ENCODE assay signal across 13 mouse cellular contexts in genomic region chr8:114883967-114884366, GRCm38 (mm10).
A peak's percentile ranks its signal among the peaks of the same experiment; 100 is the strongest.
DNase-seq lines count a peak whose midpoint lies in the region; ATAC-seq and TF ChIP-seq lines count a peak whose summit lies in the region.
"Had no signal": no experiment of that assay in that cellular context is flagged by ENCODE, and none has a peak within 500 bp of the region (broad histone marks: within the 10 kb centered on the region; RNA-seq: fewer than 3 reads in every experiment).

No protein-coding gene starts in this region.

- H3K27ac ChIP-seq in heart, embryonic 10.5 days: peak overlapping the region; percentile 59; the same call in 1 of the 2 replicates
- no peak overlapping the region for H3K27ac ChIP-seq in midbrain, postnatal 0 days (ENCODE audit: low read depth, low read length)
- no peak overlapping the region for H3K27ac ChIP-seq in midbrain, embryonic 10.5 days (replicated peaks)
- H3K27ac ChIP-seq: embryonic facial prominence, embryonic 12.5 days; hindbrain, embryonic 12.5 days; limb, embryonic 15.5 days; midbrain, embryonic 13.5 days had no signal

- H3K4me2 ChIP-seq in midbrain, postnatal 0 days (ENCODE audit: low read depth, low read length, poor library complexity, severe bottlenecking): no peak overlapping the region
- H3K4me2 ChIP-seq: embryonic facial prominence, embryonic 12.5 days; hindbrain, embryonic 12.5 days; limb, embryonic 15.5 days had no signal

- WGBS in heart, embryonic 10.5 days: 72% methylated on average over 9 of the region's 9 CpGs
- WGBS in midbrain, postnatal 0 days: 82% methylated on average over 9 of the region's 9 CpGs
- 76% methylated on average over 9 of the region's 9 CpGs for WGBS in midbrain, embryonic 10.5 days

- peak; percentile 62 for TF ChIP-seq CTCF in midbrain, postnatal 0 days (IDR thresholded peaks at IDR 0.05)

- no peak for DNase-seq in heart, embryonic 10.5 days (ENCODE audit: low spot score)
- no peak for DNase-seq in heart, postnatal 4 days
- no peak for DNase-seq in midbrain, postnatal 0 days (ENCODE audit: low spot score)
- DNase-seq in midbrain, embryonic 10.5 days (ENCODE audit: low spot score): no peak
- peak; percentile 25 for DNase-seq in R1 (ENCODE audit: low read depth, low spot score)
- peak; percentile 55 for DNase-seq in testis, postnatal 10 days (ENCODE audit: low spot score)
- DNase-seq in embryo, embryonic 11 days: no peak
- DNase-seq: layer of hippocampus, adult 9-11 months had no signal

- H3K4me1 ChIP-seq in heart, embryonic 10.5 days: peaks cover 51% of the 10 kb centered on the region
- peaks cover 4% of the 10 kb centered on the region; the same call in 1 of the 2 replicates for H3K4me1 ChIP-seq in midbrain, postnatal 0 days (ENCODE audit: insufficient read depth, low read length)
- peaks cover 46% of the 10 kb centered on the region for H3K4me1 ChIP-seq in midbrain, embryonic 10.5 days

- no peak for ATAC-seq in midbrain, postnatal 0 days (ENCODE audit: low FRiP score)
- no peak for ATAC-seq in monocyte, adult 5-6 weeks (replicated peaks; ENCODE audit: insufficient number of reproducible peaks, low FRiP score, low TSS enrichment, poor library complexity, severe bottlenecking)
- ATAC-seq: midbrain, embryonic 13.5 days had no signal

- no peaks in the 10 kb centered on the region for H3K27me3 ChIP-seq in heart, embryonic 10.5 days (ENCODE audit: insufficient read depth, poor library complexity, severe bottlenecking)
- H3K27me3 ChIP-seq in midbrain, postnatal 0 days (ENCODE audit: insufficient read depth, low read length): no peaks in the 10 kb centered on the region
- peaks cover 46% of the 10 kb centered on the region for H3K27me3 ChIP-seq in midbrain, embryonic 10.5 days (ENCODE audit: low read depth, poor library complexity, severe bottlenecking)
- H3K27me3 ChIP-seq: embryonic facial prominence, embryonic 12.5 days had no signal

- H3K4me3 ChIP-seq in heart, embryonic 10.5 days: no peak overlapping the region
- no peak overlapping the region for H3K4me3 ChIP-seq in midbrain, postnatal 0 days (ENCODE audit: low read depth, low read length)
- H3K4me3 ChIP-seq in midbrain, embryonic 10.5 days: no peak overlapping the region
- H3K4me3 ChIP-seq: embryonic facial prominence, embryonic 12.5 days; hindbrain, embryonic 12.5 days; limb, embryonic 15.5 days; midbrain, embryonic 13.5 days had no signal

- H3K36me3 ChIP-seq in heart, embryonic 10.5 days: no peaks in the 10 kb centered on the region
- H3K36me3 ChIP-seq in midbrain, postnatal 0 days (ENCODE audit: insufficient read depth, low read length): no peaks in the 10 kb centered on the region
- H3K36me3 ChIP-seq in midbrain, embryonic 10.5 days: no peaks in the 10 kb centered on the region
- H3K36me3 ChIP-seq: embryonic facial prominence, embryonic 12.5 days; hindbrain, embryonic 12.5 days; limb, embryonic 15.5 days; midbrain, embryonic 13.5 days had no signal

- no peaks in the 10 kb centered on the region for H3K9me3 ChIP-seq in heart, embryonic 10.5 days
- H3K9me3 ChIP-seq in midbrain, postnatal 0 days (ENCODE audit: low read length): no peaks in the 10 kb centered on the region
- no peaks in the 10 kb centered on the region for H3K9me3 ChIP-seq in midbrain, embryonic 10.5 days (replicated peaks)
- H3K9me3 ChIP-seq: embryonic facial prominence, embryonic 12.5 days; hindbrain, embryonic 12.5 days; limb, embryonic 15.5 days; midbrain, embryonic 13.5 days had no signal

- H3K9ac ChIP-seq in midbrain, postnatal 0 days (replicated peaks; ENCODE audit: low read length, poor library complexity, severe bottlenecking): no peak overlapping the region
- H3K9ac ChIP-seq: embryonic facial prominence, embryonic 12.5 days; hindbrain, embryonic 12.5 days; limb, embryonic 15.5 days; midbrain, embryonic 13.5 days had no signal

Comparison
In these comparisons a context has a peak if more than half of its experiments do, and no peak if none do; other contexts are left out.
1. DNase-seq: peak in R1 (single experiment) and testis, postnatal 10 days (single experiment); none in heart, embryonic 10.5 days (single experiment), heart, postnatal 4 days (single experiment), midbrain, postnatal 0 days (single experiment), midbrain, embryonic 10.5 days (single experiment) and embryo, embryonic 11 days (single experiment).